Mouse (Mus musculus): ENCODE data around the gene Ube3a. TPM values are rescaled to one million over a fixed set of nuclear protein-coding genes. Genes with fewer than 3 reads are reported as not detected.

Ube3a gene
- 118 to 156 TPM (median 135 TPM) in 4 replicates for total RNA-seq (2023)

DNA sequence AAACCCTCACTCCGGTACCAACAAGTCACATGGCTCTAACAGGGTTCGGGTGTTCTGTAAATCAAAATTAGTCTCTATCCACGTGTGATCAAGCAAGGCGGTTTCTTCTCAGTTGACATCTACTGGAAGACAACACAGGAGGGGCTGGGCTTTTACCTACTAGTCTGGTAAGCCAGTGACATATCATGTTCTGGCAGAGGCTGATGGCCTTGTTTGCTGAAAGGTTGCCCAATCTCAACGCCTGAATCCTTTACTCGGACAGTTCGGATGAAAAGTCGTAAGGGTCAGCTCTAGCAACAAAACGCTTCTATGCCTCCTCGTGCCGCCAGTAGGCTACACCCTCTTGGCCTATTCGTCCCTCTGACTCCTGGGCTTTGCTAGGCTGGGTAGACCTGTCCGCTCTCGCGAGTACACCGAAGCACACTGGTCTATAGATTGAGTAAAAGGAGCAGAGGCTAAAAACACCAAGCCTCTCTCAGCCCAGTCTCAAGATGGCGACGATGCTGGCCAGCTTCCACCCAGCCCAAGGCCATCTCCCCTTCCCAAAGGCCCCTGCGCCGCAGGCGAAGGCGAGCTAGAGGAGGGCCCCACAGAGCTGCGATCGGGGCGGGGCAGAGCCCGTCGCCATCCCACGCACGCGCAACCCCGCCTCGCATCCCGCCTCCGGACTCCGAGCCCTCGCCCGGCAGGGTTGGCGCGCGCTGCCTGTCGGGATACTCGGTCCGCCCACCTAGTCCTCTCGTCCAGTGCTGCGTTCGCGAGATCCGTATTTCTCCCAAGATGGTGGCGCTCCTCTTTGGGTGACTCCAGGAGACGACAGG, at the start of gene Ube3a:
Gene Ube3a (plus strand): TSS at position 706 of the 821 bp plus-strand sequence.

